Mouse (Mus musculus) megakaryocyte, embryonic 14.5 days (primary cell): ENCODE data around the gene Ppil3. TPM values are rescaled to one million over a fixed set of nuclear protein-coding genes. Genes with fewer than 3 reads are reported as not detected.
A peak's percentile ranks its signal among the peaks of the same experiment; 100 is the strongest.

Experiments used
- H3K27me3 ChIP-seq: replicated peaks from 2 replicates; pipeline ENCODE3; 2012; ENCODE audit warnings: inconsistent platforms
- H3K36me3 ChIP-seq: replicated peaks from 2 replicates; pipeline ENCODE3; 2012; ENCODE audit warnings: low read length, inconsistent platforms, mixed read lengths
- H3K4me1 ChIP-seq: 2 replicates; pipeline ENCODE4 v1.6.1; 2012; ENCODE audit warnings: inconsistent platforms
- H3K4me3 ChIP-seq: replicated peaks from 2 replicates; pipeline ENCODE3; 2012; ENCODE audit warnings: moderate library complexity, mild to moderate bottlenecking, inconsistent platforms
- H3K9me3 ChIP-seq: 2 replicates; pipeline ENCODE4 v1.6.1; 2012; ENCODE audit warnings: inconsistent platforms
- FLI1 ChIP-seq: IDR thresholded peaks from 2 replicates; pipeline ENCODE4 v1.6.1; 2012; ENCODE audit warnings: low read length, inconsistent platforms, mixed read lengths
- GATA1 ChIP-seq: IDR thresholded peaks from 3 replicates; pipeline ENCODE4 v1.6.1; 2012; ENCODE audit warnings: mixed read lengths, low read length, inconsistent platforms, borderline replicate concordance
- polyA plus RNA-seq: library from polyadenylated mRNA; stranded (reverse); fragments of >175 nt; gene quantifications from 2 replicates; pipeline ENCODE4 v1.2.3, GENCODE M21; 2012; ENCODE audit warnings: low replicate concordance; ENCODE audit not compliant: insufficient read depth

The Ppil3 gene
- polyA plus RNA-seq, 1 experiment = 17.3 TPM

- H3K36me3 ChIP-seq = peaks cover 62% of the 10 kb centered on the region
- TF ChIP-seq FLI1 (no peak), GATA1 (no peak)
- H3K27me3 ChIP-seq = no peaks in the 10 kb centered on the region
- H3K4me3 ChIP-seq = no peak overlapping the region
- H3K4me1 ChIP-seq = peaks cover 35% of the 10 kb centered on the region
- H3K9me3 ChIP-seq = no peaks in the 10 kb centered on the region
Measured at GRCm38 (mm10) chr1:58395341-58395740, 49.9 kb downstream of the Ppil3 start.

- TF ChIP-seq FLI1 = no peak
- no peak for TF ChIP-seq GATA1
- H3K36me3 ChIP-seq = peaks cover 46% of the 10 kb centered on the region
- H3K4me1 ChIP-seq = peaks cover 39% of the 10 kb centered on the region
- no peaks in the 10 kb centered on the region for H3K9me3 ChIP-seq
- H3K4me3 ChIP-seq = peak overlapping the region; percentile 93
- no peaks in the 10 kb centered on the region for H3K27me3 ChIP-seq
Measured at GRCm38 (mm10) chr1:58393284-58394195, 51.7 kb downstream of the Ppil3 start.

GRCm38 (mm10) chr1:58392652-58393283 lies 52.5 kb downstream of the Ppil3 start, which contains the start of gene Bzw1:
Gene Bzw1, plus strand, starts transcription at chr1:58392898.
- no peaks in the 10 kb centered on the region for H3K27me3 ChIP-seq
- H3K4me1 ChIP-seq = peaks cover 37% of the 10 kb centered on the region
- TF ChIP-seq FLI1 (no peak), GATA1 (no peak)
- H3K4me3 ChIP-seq = peak within 1 kb of the TSS; percentile 93
- peaks cover 43% of the 10 kb centered on the region for H3K36me3 ChIP-seq
- H3K9me3 ChIP-seq = no peaks in the 10 kb centered on the region

- TF ChIP-seq GATA1 (no peak), FLI1 (no peak)
- Histone ChIP-seq H3K36me3 (peaks cover 39% of the 10 kb centered on the region), H3K4me3 (peak overlapping the region; percentile 93)
Measured at GRCm38 (mm10) chr1:58392268-58392651, 53.0 kb downstream of the Ppil3 start.

GRCm38 (mm10) chr1:58391421-58392267 lies 53.6 kb downstream of the Ppil3 start:
- peaks cover 39% of the 10 kb centered on the region for H3K36me3 ChIP-seq

More at GRCm38 (mm10) chr1:58392268-58392651, 53.0 kb downstream of the Ppil3 start:
- Histone ChIP-seq H3K4me1 (peaks cover 33% of the 10 kb centered on the region), H3K9me3 (no peaks in the 10 kb centered on the region), H3K27me3 (no peaks in the 10 kb centered on the region)

GRCm38 (mm10) chr1:58382586-58383281 lies 62.6 kb downstream of the Ppil3 start:
- Histone ChIP-seq H3K9me3 (no peaks in the 10 kb centered on the region), H3K4me1 (peaks cover 5% of the 10 kb centered on the region), H3K4me3 (no peak overlapping the region), H3K27me3 (peaks cover 4% of the 10 kb centered on the region), H3K36me3 (peaks cover 8% of the 10 kb centered on the region)
- TF ChIP-seq FLI1 (no peak), GATA1 (no peak)

More at GRCm38 (mm10) chr1:58391421-58392267, 53.6 kb downstream of the Ppil3 start:
- Histone ChIP-seq H3K4me3 (peak overlapping the region; percentile 93), H3K4me1 (peaks cover 36% of the 10 kb centered on the region), H3K27me3 (no peaks in the 10 kb centered on the region), H3K9me3 (no peaks in the 10 kb centered on the region)
- TF ChIP-seq FLI1 (no peak), GATA1 (no peak)

Other genes starting within 250 kb of the Ppil3 start
- not detected in 2 replicates for gene Aox4, start 235.1 kb downstream of the Ppil3 start, polyA plus RNA-seq
- 0.04 TPM in 1 of 2 replicates, not detected in the other for gene Aox2, start 167.2 kb downstream of the Ppil3 start, polyA plus RNA-seq
- gene Bzw1, start 52.6 kb downstream of the Ppil3 start, polyA plus RNA-seq = 0.56 and 3.4 TPM in 2 replicates
- gene Clk1, start 21.4 kb downstream of the Ppil3 start, polyA plus RNA-seq = 0.98 TPM in 1 of 2 replicates, not detected in the other
- gene Nif3l1, start 335 bp downstream of the Ppil3 start, polyA plus RNA-seq = 4.4 and 4.8 TPM in 2 replicates
- 1.7 and 23.4 TPM in 2 replicates for gene Orc2, start 59.6 kb upstream of the Ppil3 start, polyA plus RNA-seq
- 1.7 TPM in 1 of 2 replicates, not detected in the other for gene Fam126b, start 140.8 kb upstream of the Ppil3 start, polyA plus RNA-seq
- 7.0 TPM in 1 of 2 replicates, not detected in the other for gene Ndufb3, start 140.9 kb upstream of the Ppil3 start, polyA plus RNA-seq